Mouse (Mus musculus) T-helper 17 cell (primary cell): Measurements from ENCODE around the gene Iqsec2.

Experiments used
- in situ Hi-C, 2 experiments: fragments of 300-600 bp; cut with MboI, MseI; formaldehyde crosslinking; loops; 1 replicate in 1 of 2; 2 replicates in 1 of 2; pipeline ENCODE4 v1.15.1; 2025; ENCODE audit warnings: high pct_unique_total_duplicates in 2 of 2

Gene Iqsec2

GRCm38 (mm10) chrX:152178843-152179545 lies 34.9 kb downstream of the Iqsec2 start:
- in situ Hi-C loops = no loop called here

- in situ Hi-C loops = no loop called here
Measured at GRCm38 (mm10) chrX:152179670-152180656, 35.9 kb downstream of the Iqsec2 start.

DNA sequence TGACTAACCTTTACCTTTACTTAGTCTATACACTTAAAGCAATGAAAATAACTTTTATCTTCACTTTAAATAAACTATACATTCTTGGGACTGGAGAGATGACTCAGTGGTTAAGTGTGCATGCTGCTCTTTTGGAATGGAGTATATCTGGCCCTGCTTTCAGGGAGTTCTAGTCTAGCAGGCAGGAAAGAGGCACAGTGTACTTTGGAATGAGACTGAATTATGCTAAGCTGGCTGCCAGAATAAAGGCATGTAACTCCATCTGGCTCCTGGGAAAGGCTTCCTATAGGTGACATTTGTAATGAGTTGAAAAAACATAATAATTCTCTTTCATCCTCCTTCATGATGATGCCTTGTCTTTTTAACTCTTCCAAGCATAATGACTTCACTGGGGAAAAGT lies 43.1 kb downstream of the Iqsec2 start:
- in situ Hi-C loops = no loop called here

DNA sequence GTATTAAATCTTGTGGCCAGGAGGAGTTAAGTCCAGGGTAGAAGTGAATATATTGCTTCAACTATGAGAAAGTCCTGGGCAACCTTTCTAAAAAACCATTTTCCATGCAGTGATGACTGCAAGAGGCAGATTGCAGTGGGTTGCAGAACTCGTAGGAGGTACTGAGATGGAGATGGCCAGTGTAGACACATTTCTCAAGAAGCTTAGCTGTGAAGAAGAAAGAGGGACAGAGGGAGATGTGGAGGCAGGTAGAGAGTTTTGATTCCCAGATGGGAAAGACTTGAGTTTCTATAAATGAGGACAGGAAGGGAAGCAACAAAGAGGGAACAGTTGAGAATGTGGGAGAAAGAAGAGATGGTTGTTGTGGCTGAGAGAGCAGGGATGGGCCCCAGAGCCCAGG lies 47.2 kb downstream of the Iqsec2 start:
- in situ Hi-C loops = loop anchor here in 1 of 2 experiments (10.0 kb wide), 1 partner anchor 1856 kb away; no protein-coding TSS in a partner anchor

DNA sequence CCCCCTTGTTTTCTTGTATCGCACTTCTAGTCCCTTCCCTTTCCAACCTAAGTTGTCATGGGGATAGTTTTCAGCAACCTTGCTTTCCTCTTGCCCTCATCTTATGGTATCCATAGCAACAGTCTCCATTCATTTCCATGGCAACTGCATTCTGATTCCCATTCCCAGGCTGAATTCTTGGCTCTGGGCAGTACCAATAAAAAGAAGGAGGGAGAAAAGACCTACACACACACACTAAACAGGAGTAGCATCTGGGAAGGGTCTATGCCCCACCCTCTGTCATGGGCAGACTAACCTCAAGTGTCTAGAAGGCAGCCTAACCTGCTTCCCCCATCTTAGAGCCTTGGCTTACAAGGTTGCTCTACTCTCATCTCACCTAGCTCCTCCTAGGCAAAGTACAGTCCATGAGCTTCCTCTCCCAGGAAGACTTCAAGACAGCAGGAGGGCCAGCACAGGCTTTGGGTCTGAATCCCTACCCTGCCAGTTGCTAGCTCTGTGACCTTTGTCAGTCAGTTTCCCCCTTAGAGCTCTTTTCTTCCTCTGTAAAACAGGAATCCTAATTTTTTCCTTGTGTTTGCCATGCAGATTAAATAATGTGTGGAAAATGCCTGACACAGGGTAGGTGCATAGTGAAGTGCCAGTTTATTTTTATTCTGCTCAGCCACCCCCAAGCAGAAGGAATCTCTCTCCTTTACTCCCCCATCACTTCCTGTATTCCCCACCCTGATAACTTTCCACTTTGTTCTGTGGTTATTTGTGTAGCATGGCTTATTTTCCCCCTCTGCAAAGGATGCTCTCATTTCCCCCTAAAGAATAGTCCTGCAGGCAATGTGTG lies 54.0 kb downstream of the Iqsec2 start:
- in situ Hi-C loops = loop anchor here in 1 of 2 experiments (10.0 kb wide), 1 partner anchor 1863 kb away; no protein-coding TSS in a partner anchor

DNA sequence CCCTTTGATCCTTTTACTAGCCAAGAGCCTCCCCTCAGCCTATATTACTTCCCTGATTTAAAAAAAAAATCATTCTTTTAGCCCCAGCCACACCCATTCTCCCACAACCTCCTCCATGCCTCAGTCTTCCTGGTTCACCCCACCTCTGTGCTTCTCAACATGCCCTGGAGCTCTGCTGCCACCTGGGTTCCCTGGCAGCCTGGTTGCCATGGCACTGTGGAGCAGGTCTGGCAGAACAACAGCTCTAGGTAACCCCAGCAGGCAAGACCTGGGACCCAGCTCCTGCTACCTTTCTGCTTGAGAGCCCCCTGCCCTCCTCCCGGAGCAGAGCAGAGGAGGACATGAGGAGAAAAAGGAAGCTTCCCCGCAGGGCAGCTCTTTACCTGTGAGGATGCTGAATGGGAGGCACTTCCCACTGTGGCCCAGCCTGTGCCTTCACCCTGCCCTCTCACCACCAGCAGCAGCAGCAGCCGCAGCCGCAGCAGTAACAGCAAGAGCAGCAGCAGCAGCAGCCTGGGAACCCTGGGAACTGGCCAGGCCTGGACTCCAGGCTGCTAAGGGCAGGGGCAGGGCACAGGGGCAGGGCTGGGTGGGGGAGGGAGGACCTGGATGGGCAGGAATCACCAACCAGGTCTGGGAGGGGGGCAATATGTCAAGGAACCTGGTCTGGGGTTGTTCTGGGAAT lies 57.8 kb downstream of the Iqsec2 start:
- in situ Hi-C loops = no loop called here

DNA sequence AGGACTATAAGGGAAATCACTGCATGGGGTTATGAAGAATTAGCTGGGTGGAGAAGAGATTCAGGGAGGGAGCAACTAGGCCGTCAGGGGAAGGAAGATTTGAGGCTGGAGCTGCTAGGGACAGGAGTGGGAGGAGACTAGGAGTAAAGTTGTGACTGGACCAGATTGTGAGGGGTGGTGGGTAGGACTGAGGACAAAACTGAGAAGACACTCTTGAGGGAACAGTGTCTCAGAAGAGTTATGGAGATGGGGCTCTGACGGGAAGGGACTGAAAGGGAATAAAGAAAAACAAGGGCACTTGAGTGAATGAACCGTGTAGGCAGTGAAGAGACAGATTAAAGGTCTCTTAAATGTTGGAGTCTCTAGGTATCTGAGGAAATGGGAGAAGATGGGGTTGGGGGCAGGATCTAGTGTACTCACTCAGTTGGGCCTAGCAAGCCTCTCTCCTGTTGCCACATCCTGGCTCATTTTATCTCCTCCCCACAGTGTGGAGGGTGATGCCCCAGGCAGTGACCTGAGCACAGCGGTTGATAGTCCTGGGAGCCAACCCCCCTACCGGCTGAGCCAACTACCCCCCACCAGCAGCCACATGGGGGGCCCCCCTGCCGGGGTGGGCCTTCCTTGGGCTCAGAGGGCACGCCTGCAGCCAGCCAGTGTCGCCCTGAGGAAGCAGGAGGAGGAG lies 58.5 kb downstream of the Iqsec2 start:
- in situ Hi-C loops = no loop called here

DNA sequence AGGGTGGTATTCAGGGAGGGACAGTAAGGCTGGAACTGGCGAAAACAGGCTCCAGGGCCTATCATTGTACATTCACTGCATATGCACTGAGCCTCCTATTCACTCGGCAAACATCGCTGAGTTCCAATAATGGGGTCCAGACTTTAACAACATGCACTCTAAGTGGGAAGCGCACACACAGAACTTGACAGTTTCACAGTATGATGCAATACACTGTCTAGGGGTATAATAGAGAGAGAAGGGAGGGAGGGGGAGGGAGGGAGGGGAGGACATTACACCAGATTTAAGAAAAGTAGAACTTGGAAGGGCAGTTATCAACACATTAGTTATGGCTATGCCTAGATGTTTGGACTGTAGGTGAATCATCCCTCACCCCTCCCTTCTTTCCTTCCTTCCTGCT lies 59.2 kb downstream of the Iqsec2 start:
- in situ Hi-C loops = no loop called here

GRCm38 (mm10) chrX:152205486-152205885 lies 61.4 kb downstream of the Iqsec2 start:
- in situ Hi-C loops = no loop called here

DNA sequence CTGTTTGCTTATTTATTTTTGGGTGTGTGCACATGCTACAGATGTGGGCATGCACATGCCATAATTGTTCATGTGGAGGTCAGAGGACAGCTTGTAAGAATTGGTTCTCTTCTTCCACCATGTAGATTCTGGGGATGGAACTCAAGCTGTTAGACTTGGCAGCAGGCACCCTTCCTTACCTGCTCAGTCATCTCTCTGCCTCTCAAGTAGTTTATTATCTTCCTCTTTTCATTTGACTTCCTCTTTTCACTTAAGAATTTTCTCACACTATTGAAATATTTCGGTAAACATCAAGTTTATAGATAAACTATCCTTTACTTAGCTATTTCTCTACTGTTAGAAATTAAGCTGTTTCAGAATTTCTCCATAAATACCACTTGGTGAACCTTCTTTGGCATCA lies 70.6 kb downstream of the Iqsec2 start:
- in situ Hi-C loops = no loop called here

DNA sequence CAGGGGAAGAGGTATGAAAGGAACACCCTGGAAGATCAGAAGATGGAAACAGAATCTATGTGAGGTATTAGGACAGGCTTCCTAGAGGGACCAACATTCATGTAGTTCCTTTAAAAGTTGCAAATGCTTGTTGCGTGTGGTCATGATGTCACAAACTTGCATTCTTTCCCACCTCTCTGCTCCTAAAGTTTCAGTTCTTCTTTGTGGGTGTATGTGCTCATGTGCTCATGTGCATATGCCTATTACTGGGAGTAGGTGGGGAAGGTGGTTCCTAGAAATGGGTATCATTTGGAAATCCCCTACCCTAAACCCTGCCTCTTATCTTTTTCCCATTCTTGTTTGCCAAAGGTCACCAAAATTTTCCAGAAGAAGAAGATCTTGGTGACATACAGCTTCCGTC lies 74.5 kb downstream of the Iqsec2 start:
- in situ Hi-C loops = no loop called here

GRCm38 (mm10) chrX:152221721-152222120 lies 77.7 kb downstream of the Iqsec2 start:
- in situ Hi-C loops = no loop called here

DNA sequence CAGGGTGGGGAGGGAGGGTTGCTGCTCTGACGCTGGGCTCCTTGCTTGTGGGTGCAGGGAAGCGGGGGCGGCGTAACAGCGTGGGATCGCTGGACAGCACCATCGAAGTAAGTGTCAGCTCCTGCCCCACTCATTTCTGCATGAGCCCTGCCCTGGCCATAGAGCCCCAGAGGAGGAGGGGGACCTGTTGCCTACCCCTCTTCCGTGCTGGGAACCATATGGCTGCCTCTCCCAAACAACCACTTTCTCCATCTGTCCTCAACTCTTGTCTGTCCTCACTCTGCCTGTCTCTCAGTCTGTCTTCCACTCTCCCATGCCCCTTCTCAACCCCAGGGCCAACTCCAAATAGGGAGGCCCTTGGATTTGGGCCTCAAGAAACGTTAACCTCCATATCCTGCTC lies 78.2 kb downstream of the Iqsec2 start:
- in situ Hi-C loops = no loop called here

- in situ Hi-C loops = no loop called here
Measured at GRCm38 (mm10) chrX:152223313-152223712, 79.2 kb downstream of the Iqsec2 start.

DNA sequence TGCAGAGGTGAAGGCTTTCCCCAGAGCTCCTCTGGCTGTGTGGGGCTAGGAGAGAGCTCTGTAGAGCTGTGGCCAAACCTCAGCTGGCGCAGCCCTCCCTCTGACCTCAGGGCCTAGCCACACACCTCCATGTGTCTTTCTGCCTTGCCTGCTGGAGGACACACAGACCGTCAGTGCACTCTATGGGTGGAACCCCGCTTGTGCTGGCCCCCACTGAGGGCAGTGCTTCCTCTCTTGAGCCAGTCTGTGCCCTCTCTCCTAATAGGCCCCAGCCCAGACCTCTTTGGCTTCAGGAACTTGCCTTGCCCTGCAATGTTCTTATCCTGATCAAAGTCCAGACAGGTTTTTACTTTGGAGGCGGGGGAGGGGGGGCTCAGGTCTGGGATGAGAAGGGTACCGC lies 80.2 kb downstream of the Iqsec2 start:
- in situ Hi-C loops = no loop called here

DNA sequence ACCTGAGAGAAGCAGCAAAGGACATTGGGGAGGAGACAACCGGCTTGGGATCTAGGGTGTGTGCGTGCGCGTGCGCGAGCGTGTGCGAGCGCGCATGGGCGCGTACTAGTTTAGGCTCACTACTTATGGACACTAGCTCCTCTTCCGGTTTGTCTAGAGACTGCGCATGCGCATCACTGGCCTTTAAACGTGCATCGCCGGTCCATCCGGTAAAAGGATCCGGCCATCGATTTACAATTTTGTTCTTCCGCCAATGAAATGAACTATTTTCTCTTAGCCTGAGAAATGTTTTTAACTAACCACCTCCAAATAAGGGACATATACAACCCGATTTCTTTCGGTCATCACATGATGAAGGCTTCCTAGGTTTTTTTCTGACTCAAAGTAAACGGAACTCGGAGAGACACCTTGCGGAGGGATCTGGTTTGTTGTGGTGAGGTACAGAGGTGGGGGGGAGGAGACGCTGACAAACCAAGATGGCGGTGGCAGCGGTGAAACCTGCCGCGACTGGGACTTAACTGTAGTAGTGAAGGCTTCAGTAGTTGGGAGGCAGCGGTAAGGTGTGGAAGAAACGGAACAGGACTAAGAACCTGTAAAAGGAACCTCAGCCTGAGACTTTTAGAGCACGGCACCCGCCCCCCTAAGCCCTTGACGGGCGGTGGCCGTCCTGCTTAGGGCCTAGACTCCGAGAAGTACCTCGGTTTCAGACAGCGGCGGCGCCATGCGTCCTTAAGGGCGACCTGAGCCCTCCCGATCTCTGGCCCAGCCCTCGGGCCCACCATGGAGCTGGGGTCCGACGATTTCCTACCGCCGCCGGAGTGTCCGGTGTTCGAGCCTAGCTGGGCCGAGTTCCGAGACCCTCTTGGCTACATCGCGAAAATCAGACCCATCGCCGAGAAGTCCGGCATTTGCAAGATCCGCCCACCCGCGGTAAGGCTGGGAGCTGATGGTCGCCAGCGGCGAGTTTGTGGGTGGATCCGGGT lies 89.0 kb downstream of the Iqsec2 start, which contains the start of gene Kdm5c:
Gene Kdm5c (plus strand): TSS at position 240 of the 983 bp plus-strand sequence.
- in situ Hi-C loops = loop anchor here in 1 of 2 experiments (10.0 kb wide), 1 partner anchor 1808 kb away; no protein-coding TSS in a partner anchor

- in situ Hi-C loops = loop anchor here in 1 of 2 experiments (10.0 kb wide), 1 partner anchor 1809 kb away; no protein-coding TSS in a partner anchor
Measured at GRCm38 (mm10) chrX:152234125-152234524, 90.1 kb downstream of the Iqsec2 start.

DNA sequence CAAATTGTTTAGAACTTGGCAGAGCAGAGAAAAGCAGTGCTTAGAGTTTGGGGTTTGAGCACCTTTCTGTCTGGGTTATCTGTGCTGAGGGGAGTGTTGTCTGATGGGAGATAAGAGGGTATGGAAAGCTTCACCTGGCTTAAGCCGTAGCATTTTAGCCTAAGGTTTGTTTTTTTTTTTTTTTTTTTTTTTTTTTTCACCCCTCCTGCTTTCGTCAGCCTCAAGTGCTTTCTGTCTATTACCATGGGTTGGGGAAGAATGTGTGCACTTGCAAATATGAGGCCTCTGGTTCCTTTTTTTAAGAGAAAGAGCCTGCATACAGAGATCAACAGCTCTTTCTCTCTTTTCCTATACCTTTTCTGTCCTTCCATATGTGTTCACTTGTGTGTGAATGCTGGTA lies 91.7 kb downstream of the Iqsec2 start:
- in situ Hi-C loops = loop anchor here in 1 of 2 experiments (10.0 kb wide), 1 partner anchor 1811 kb away; no protein-coding TSS in a partner anchor

DNA sequence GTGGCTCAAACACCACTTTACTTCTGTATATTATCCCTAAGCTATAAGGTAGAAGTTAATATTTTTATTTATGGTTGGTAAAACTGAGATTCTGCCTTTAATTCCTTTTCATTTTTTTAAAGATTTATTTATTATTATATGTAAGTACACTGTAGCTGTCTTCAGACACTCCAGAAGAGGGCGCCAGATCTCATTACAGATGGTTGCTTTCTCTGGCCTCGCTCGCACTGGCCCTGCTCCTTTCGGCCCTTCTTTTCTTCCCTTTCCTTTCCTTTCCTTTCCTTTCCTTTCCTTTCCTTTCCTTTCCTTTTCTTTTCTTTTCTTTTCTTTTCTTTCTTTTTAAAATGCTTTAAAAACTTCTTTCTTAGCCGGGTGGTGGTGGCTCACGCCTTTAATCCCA lies 99.1 kb downstream of the Iqsec2 start:
- in situ Hi-C loops = loop anchor here in 1 of 2 experiments (5.0 kb wide), 1 partner anchor 64 kb away; no protein-coding TSS in a partner anchor
